Mouse (Mus musculus) left cerebral cortex, adult 11 months (tissue): ENCODE data around the gene Col19a1.

Source experiments
- DNase-seq: peaks from one replicate; pipeline ENCODE4 v3.0.0; 2022; ENCODE audit warnings: low spot score

Gene Col19a1

DNA sequence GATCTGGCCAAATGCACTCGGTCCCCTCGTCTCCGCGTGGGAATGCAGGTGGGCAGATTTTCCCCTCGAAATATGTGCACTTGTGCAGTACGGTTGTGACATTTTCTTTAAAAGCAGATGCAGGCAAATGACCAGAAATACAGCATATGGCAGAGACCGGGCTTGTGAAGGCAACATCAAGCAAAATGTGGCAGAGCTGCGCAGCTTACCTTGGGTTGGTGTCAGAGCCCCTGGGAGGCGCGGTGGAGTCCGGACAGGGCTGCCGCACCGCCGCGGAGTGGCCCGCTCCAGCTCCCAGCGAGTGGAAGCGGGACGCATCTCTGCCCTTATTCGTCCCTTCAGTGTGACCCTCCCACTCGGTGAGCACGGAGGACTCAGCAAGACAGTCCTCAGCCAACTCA is at the start of gene Col19a1:
Gene Col19a1, minus strand, starts transcription at position 332 of the 401 bp plus-strand sequence.
- peak; percentile 3 for DNase-seq

DNA sequence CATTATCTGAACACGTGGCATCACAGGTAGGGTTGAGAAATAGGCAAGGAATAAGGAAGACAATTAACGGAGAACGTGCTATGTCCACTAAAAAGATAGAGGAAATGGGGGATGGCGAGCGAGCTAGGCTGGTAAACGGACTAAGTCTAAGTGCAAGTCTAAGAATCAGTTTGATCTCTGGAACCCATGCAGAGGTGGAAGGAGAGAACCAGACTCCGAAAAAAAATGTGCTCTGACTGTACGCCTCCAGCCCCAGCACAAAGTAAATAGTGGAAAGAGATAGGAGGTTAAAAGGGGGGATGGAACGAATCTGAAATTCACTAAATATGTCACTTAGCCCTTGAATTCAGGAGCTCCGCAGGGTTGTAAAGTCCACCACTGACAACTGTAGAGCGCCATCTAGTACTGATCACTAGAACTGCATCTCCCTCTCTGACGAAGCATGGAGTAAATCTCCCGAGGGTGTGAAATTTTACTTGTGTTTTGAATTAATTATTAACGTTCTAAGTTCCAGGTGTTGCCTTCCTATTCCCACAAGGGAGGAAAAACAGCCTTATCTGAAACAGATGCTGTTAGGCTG is 46.4 kb upstream of the Col19a1 start:
- no peak for DNase-seq

DNA sequence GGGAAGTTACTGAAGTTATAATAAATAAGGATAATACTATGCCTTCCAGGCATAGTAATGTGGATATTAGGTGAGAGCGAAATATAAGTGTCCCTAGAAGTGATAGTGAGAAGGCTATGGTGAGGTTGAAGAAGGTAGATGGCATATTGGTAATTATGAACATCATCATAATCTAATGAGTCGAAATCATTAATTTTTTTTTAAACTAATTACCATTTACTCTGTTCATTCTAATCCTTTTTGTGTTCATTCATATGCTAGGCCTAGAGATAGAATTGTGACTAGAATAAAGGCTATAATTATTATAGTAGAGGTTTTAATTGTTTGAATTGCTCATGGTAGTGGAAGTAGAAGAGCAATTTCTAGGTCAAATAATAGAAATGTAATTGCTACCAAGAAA is 25.3 kb upstream of the Col19a1 start:
- DNase-seq: peak; percentile 32

DNA sequence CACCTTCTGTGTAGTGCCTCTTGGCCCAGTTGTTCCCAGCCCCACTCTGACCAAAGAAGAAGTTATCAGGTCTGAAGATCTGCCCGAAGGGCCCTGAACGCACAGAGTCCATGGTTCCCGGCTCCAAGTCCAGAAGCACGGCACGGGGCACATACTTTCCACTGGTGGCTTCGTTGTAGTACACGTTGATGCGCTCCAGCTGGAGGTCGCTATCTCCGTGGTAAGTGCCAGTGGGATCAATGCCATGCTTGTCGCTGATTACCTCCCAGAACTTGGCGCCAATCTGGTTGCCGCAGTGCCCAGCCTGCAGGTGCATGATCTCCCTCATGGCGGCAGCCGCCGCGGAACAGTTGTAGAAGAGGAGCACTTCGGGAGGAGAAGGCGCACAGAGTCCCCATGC is 7.8 kb upstream of the Col19a1 start:
- no peak for DNase-seq

DNA sequence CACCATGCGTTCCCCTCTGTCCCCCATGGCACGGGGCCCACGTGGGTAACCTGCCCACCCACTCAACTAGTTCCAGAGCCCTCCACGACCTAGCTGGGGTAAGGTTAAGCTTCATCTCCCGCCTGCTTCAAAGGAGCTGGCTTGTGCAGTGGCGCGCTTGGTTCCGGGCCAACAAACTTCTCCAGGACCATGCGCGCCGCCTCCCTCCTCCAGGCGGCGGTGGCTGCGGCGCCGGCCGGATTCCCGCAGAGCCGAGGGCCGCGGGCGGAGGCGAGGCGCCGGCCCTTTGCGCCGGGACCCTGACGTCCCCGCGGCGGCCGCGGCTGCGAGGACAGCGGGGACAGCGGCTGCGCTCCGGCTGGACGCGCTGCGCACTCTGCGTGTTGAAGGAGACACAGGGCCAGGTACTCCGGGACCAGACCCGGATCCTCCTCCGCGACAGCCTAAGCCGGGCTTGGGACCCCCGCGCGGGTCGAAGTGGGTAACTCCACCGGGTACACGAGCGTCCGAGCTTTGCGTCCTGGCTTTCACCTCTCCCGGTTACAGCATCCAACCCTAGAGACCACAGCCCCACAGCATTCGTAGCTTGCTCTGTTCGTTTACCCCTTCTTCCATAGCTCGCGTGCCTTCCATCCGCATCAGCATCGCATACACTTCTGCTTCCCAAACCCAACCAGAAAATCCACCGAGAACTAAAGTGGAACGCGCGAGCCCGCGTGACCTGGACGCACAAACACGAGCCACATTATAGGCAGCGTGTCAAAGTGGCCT is 717 bp downstream of the Col19a1 start:
- DNase-seq: peak; percentile 7

DNA sequence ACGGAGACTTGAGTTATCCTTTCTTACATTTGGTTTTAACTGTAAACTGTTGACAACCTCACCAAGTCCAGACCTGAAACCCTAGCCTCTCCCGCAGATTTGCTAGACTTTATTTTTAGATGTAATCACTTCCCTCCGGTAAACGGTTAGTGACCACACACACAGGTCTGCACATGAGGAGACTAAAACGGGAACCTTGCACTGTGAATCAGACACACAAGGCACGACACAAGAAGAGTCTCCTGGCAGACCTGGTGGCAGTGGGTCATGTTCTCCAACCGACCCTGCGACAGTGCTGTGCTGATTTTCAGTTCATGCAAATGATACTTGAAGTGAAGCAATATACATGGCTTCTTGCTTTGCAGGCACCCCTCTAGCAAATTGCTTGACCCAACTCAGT is 14.7 kb downstream of the Col19a1 start:
- DNase-seq: no peak

DNA sequence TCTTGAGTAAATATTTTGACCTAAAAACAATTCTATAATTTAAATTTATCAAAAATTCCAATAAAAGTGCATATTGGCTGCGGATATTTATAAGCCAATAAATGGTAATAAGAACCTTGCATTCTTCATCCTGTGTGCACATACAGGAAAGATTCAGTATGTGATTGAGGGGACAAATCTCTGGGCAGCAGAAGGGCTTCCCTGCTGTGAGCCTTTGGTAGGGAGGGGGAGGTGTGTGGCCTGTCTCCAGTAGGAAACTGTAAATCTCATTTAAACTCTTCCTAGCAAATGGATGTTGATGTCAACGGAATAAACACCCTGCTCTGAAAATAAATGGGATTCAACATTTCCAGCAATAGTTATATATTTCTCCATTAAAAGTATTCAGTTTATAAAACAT is 23.2 kb downstream of the Col19a1 start:
- DNase-seq: no peak

DNA sequence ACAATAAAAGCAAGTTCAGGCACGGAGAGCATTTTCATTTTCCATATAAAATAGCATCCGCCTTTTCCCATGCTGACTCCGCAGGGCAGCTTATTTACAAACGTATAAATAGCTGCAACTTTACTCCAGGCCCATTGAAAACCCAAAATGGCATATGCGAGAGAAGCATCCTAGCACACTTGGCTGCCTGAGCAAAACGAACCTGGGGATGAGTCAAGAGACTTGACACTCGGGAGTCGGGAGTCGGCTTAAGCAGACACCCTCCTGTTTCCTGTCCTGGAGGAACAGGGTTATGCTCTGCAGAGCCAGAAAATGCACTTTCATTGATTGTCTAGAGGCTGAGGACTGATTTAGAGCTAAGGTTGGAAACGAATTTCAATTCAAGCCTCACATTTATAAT is 29.3 kb downstream of the Col19a1 start:
- no peak for DNase-seq

DNA sequence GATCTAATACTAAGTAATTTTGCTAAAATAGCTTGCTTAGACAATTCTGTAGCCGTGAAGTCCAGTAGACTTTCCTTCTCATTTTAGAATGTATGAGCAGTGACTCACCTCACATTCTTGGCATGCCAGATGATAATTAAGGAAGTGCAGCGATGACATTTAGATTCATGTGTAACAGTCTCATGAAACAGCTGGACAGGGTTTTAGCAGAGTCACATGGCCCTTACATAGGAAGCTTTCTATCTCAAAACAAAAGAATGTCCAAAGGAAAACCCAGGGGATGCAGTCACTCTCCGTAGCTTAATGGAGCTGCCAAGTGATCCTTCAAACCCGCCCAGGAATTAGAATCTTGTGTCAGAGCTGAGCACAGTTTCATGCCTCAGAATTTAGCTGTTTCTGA is 33.8 kb downstream of the Col19a1 start:
- DNase-seq: no peak

DNA sequence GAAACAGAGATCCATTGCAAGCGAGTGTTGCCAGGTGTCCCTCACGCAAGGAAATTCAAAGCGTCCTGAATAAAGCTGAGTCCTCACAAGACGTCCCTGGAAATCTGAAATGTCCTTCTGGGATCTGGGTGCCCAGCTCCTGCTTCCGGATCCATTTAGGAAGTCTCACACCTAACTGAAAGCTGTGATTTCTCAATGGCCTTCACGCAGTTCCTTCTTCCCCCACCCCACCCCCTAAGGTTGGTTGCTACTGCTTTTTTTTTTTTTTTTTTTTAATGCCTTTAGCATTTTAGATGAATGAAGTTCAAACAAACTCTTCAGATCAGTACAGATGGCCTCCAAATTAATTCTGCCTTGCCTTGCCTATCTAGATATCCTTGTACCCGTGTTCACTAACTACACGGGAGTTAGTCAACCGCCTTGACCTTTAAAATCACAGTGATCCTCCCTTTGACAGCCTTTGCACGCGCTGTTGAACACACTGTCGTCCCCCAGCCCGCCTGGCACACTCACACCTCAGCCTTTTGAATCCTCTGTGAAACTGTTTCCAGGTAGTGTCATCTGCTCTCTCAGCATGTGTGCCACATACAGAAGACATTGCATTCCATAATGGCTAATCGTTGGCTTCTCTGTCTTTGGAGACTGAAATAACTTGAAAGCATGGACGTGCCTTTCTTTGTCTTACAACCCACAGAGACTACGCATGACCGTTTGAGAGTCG is 36.6 kb downstream of the Col19a1 start:
- DNase-seq: no peak

DNA sequence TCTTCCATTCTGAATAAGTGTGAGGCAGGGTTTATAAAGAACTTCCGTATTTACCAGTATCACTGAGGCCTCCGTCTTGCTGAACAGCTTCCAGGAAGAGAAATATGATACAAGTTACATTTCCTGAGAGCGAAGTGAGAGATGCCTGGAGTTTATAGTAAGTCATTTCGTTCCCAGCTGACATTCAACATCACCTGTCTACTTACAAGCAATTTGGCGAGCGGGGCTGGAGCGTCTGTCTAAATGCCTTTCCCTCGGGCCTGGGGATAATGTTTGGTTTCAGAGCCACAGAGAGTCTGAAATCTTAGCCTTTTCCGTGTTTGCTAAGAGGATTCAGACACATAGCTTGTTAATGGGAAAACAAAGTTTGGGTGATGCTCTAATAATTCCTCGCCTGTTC is 37.2 kb downstream of the Col19a1 start:
- DNase-seq: no peak

DNA sequence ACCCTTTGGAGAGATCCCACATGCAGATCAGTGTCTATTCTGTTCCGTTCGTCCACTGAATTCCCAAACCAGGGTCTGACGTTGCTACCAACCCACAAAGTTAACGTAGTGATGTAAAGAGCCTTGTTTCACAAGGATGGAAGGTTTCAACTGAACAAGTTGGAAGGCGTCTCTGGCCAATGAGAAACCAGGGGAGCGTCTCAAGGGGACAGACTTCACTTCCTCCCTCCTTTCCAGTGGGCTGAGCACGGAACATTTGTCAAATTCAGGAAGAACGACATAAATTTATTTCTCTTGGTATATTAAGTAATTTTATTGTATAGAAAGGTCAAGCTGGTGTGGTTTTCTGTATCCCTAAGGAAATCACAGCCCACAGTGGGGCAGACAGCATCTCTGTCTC is 38.2 kb downstream of the Col19a1 start:
- DNase-seq: no peak

DNA sequence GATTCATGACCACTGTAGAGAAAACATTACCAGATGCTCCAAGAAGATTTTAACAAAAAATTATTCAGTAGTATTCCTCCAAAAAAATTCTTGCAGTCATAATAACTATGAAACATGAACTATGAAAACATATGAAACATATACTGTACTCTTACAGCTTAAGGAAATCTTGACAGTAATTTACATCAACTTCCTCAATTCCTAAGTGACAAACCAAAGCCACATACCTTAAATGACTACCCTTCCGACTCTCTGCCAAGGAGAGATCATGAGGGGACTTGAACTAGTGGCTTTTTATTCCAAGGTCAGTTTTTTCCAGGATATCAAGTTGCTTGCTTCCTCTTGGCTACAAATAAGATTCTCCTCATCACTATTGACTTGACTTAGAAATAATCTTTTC is 39.7 kb downstream of the Col19a1 start:
- no peak for DNase-seq

DNA sequence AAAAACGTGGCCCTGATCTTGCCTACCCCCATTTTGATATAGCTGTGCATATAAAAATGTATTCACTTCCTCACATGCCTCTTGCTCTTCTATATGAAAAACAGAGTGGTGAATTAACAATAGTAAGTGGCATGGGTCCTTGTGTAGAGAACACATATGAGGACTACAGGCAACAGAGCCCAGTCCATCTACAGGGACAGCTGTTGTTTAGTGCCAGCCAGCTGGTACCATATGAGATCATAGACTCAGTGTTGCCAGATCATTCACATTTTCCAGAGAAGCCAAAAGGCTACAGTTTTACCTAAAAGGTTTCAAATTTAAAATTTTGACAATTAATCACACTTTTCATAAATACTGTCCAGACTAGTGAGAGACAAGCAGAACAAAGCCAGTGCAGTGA is 47.4 kb downstream of the Col19a1 start:
- DNase-seq: no peak

DNA sequence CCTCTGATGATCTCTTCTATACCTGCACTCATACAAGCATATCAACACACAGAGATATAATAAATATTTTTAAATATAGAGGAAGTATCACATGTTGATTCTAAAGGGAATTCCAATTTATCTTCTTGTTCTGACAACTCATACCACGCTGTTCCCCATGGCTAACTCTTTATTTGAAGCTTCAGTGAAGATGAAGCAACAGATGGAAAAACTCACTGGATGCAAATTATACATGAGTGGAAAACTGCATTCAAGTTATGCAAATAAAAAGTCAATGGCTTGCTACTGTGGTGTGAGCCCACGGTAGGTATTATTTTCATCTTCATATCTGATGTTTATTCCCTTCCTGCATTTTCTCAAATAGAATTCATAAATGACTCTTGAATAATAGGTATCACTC is 60.1 kb downstream of the Col19a1 start:
- no peak for DNase-seq

DNA sequence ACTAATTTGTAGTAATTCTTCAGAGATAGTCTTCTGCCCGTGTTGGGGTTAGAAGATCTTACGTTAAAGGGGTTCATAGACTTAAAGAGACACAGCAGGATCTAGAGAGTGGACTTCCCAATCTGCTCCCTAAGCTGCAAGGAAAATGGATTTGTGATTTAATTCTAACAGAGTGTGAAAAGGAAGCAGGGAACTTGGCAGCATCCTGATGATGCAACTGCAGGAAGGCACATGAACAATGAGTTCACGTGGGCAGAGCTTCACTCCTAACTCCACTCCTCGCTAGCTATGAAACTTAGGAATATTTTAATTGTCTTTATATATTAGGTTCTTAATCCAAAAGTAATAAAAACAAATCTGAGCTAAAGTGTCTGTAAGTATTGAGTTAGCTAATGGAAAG is 69.8 kb downstream of the Col19a1 start:
- DNase-seq: no peak

DNA sequence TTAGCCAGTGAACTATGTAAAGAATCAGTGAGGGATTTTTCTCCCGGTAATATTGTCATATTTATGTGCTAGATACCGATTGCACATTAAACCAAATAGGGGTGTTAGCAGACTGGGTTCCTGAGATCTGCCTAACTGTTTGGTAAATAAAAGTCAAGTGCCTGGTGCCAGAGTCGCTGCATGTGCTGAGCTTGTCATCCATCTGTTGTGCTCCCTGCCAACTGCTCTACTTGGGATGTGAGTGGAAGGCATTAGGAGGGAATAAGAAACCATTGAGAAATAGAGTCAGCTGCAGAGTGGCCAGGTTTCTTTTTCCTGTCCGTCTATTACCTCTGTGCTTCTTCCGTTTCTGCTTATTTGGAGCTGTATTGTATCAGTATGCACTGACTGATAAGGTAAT is 71.9 kb downstream of the Col19a1 start:
- DNase-seq: no peak

DNA sequence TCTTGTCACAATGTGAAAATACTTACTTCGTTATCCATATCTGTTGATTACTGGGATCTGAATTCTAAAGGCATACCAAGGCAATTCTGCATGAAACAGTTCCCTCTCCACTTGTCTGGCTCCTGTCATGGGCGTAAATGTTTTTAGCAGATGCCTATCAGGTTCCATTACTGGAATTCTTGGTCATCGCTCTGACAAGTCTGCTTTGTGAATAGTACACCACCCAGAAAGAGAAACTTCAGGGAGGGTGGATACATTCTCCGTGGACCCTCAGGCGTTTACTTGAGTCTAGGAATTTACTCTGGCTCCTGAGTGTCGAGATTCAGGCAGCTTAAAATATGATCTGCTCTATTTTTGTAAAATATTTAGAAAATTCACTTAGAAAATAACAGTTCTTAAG is 75.7 kb downstream of the Col19a1 start:
- DNase-seq: no peak

DNA sequence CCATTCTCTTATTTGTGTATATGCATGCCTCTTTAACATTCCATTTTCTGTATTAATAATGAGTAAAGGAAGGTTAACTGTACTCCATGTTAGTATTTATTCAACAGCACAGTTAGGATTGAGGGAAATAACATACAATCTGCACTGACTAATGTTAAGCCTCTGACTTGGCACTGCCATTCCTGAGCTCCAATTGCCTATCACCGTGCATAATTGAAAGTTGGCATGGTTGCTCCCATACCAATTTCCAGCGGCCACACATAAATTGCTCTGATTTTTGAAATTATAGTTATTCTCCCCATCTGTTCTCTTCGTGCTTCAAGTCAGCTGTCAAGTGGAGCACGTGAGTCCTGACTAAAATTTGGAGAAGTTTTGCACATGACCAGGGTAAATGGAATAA is 91.9 kb downstream of the Col19a1 start:
- no peak for DNase-seq

DNA sequence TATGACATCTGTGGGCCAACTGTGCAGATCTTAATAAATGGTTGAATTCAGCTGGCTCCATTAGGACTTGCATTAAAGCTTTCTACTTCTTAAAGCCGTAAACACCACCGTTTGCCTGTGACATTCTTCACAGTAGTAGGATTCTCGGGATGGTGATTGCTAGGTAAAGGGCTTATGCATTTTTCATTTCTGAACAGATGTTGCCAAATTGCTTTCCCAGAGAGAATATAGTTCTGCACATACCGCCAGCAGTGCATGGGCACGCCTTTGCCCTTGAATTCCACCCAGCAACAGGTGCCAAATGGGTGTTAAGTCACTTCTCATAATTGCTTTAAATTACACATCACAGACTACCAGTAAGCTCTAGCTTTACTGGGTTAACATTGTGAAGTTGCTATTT is 103.1 kb downstream of the Col19a1 start:
- no peak for DNase-seq

DNA sequence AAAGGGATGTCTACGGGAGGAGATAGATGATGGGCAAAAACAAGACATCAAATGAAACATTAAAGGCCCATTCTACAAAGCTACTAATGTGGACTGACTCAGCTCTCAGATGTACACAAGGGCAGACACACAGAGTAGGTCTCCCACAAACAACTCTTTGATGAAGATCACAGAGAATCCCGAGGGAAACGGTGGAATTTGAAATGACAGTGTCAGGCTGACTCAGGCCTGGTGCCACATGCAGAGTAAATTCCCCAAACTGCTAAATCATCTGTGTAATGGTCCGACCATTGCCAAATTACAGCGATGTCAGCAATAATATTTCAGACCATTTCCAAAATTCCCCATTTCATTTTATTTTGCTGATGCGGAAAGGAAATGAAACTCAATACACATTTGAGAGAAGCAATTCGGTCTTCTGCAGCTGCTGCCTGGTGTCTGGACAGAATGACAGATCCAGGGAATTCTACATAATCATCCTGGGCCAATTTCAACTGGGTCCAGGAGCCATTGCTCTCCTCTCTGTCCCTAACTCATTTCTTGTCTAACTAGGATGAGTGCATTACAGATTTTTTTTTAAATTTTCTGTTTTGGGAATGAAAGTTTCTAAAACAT is 116.1 kb downstream of the Col19a1 start:
- no peak for DNase-seq

DNA sequence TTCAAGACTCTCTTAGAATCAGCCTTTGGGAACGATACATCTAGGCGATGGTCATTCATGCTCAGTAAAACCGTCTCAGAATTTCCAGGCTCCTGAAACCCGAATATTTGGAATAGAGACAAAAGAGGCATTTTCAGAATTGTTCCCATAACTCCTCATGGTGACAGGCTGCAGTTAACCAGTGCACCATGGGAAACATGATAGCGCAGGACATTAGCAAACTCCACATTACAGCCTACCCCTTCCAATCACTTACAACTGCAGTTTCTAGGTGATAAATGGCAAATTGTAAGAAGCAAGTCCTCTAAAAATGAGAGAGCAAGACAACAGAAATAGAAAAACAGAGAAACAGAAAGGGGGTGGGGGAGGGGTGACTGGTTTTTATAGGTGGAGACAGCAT is 116.6 kb downstream of the Col19a1 start:
- no peak for DNase-seq

DNA sequence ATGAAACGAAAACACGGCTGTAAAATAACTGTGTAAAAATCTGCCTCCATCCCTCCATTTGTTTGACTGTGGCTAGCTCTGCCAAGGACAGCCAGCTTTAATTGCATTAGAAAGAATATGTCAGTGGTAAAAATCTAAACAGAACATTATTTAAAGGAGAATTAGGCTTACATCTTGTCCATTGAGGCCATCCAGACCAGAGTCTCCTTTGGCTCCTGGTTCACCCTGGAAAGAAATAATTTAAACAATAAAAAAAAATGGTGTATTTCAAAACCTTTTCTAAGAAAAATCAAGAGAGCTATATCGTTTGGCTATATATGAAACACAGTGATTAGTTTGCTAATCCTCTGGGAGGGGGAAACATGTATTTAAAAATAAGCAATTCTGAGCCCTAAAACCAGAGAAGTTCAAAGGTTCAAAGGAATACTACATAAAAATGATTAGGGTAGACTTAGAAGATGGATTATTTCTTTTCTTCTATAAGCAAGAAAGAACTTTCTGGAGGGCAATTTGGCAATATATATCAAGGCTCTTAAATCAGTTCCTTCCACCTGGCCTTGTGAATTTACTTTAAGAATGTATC is 125.9 kb downstream of the Col19a1 start:
- no peak for DNase-seq
